Mouse (Mus musculus): ENCODE results near the gene Ttc7.

The Ttc7 gene

GRCm38 (mm10) chr17:87282706-87283053, at the start of gene Ttc7:
Ttc7 (plus strand) TSS chr17:87282886.
- DNase-seq: peak; percentile 99

- no peak for DNase-seq
Observed at GRCm38 (mm10) chr17:87235019-87235418, 47.7 kb upstream of the Ttc7 start.

- DNase-seq: peak; percentile 20
Observed at GRCm38 (mm10) chr17:87236725-87237650, 45.7 kb upstream of the Ttc7 start.

- DNase-seq: no peak
Observed at GRCm38 (mm10) chr17:87237826-87238225, 44.9 kb upstream of the Ttc7 start.

- no peak for DNase-seq
Observed at GRCm38 (mm10) chr17:87246103-87246502, 36.6 kb upstream of the Ttc7 start.

- DNase-seq: no peak
Observed at GRCm38 (mm10) chr17:87254384-87254783, 28.3 kb upstream of the Ttc7 start.

GRCm38 (mm10) chr17:87255672-87256071, 27.0 kb upstream of the Ttc7 start:
- no peak for DNase-seq

GRCm38 (mm10) chr17:87263401-87263800, 19.3 kb upstream of the Ttc7 start:
- DNase-seq: no peak

GRCm38 (mm10) chr17:87264054-87264830, 18.4 kb upstream of the Ttc7 start:
- no peak for DNase-seq

- no peak for DNase-seq
Observed at GRCm38 (mm10) chr17:87264927-87265791, 17.5 kb upstream of the Ttc7 start.

GRCm38 (mm10) chr17:87265792-87266186, 16.9 kb upstream of the Ttc7 start, which contains the start of gene Mcfd2:
Mcfd2 (minus strand) TSS chr17:87265935.
- DNase-seq: peak; percentile 97

- DNase-seq: no peak
Observed at GRCm38 (mm10) chr17:87269454-87269853, 13.2 kb upstream of the Ttc7 start.

- DNase-seq: peak; percentile 62
Observed at GRCm38 (mm10) chr17:87275363-87276341, 7.0 kb upstream of the Ttc7 start.

GRCm38 (mm10) chr17:87282007-87282705, 530 bp upstream of the Ttc7 start:
- peak; percentile 97 for DNase-seq

GRCm38 (mm10) chr17:87283055-87283754, 519 bp downstream of the Ttc7 start:
- peak; percentile 71 for DNase-seq

GRCm38 (mm10) chr17:87283755-87284481, 1.2 kb downstream of the Ttc7 start:
- no peak for DNase-seq

GRCm38 (mm10) chr17:87284482-87285040, 1.9 kb downstream of the Ttc7 start:
- DNase-seq: no peak

GRCm38 (mm10) chr17:87285731-87286465, 3.2 kb downstream of the Ttc7 start:
- no peak for DNase-seq
